Mouse (Mus musculus) retina, postnatal 1 day (tissue): ENCODE data around the gene Sys1.
A peak's percentile ranks its signal among the peaks of the same experiment; 100 is the strongest.

Experiments used
- DNase-seq: peaks from one replicate; pipeline ENCODE4 v3.0.0-alpha.2; 2012

Sys1 gene

DNA sequence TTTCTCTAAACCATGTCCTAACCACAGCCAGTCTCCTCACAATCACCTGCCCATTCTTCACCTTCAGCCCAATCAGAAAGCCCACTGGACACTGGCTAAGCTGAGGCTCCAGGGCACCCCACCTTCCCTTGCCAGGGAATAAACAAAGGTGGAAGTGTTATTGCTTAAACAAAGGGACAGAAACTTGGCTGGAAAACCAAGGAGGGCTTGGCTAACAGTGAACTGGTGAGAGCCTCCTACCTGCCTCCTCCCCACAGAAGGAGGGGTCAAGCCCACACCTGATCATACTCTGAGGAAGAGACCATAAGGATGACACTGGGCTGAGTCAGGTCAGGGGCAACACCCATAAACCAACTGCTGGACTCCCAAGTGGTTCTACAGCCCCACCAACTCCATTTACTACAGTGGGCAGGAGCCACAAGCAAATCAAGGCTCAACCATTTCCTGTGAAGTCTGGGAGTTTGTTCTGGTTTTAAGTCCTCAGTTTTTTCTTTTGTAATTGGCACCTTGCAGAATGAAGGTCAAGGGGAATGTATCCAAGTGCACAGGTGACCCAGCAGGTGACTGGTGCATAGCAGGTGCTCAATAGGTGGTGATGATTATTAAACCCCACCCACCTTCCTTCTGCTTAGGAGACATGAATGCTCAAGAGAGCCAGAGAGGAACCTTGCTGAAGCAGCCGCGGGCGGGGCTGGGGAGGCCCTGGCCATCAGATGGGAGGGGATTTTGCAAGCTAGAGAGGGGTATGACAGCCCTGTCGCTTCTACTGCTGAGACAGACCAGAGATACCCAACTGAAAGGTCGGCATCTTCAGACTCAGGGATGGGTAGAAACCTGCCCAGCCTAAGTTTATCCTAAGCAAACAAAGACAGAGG lies 21.3 kb upstream of the Sys1 start:
- DNase-seq, result no peak

GRCm38 (mm10) chr2:164436215-164436913 lies 20.4 kb upstream of the Sys1 start:
- peak; percentile 30 for DNase-seq

DNA sequence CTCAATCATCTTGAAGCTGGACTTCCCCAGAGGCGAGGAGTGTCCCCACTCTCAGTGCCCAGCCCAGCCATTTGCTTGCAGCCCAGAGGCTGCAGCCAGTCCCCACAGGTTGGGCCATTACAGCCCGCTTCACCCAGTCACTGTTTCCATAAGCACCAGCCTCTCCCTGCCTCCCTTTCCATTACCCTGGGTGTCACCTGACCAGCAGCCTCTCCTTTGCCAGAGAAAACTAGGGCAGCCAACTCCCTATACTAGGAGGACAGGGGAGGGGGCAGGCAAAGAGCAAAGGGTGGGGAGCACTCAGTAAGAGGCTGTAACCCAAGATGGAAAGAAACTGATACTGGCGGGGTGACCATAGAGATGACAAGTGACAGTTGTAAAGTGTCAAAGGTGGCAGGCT lies 19.8 kb upstream of the Sys1 start:
- DNase-seq, result peak; percentile 62

GRCm38 (mm10) chr2:164437710-164438109 lies 19.1 kb upstream of the Sys1 start:
- DNase-seq, result no peak

GRCm38 (mm10) chr2:164438257-164438656 lies 18.5 kb upstream of the Sys1 start:
- no peak for DNase-seq

DNA sequence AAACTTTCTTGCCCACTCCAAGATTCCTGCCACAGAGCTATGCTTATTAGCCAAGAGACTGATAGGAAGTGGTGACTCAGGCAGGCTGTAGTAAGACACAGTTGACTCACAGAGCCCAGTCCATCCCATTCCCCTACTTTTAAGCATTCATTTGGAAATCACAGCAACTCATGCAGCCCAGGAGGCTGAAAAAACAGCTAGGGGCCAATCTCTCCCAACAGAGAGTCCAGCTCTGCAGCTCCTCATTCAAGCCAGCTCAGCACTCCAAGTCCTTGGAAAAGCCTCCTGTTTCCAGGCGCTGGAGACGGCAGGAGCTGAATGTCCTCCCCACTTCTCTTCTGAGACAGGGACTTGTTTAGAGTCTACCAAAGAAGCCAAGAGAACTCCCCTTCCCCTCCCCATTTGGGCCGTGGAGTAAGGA lies 17.8 kb upstream of the Sys1 start:
- no peak for DNase-seq

- no peak for DNase-seq
These were observed 16.4 kb upstream of the Sys1 start for GRCm38 (mm10) chr2:164440314-164440713.

DNA sequence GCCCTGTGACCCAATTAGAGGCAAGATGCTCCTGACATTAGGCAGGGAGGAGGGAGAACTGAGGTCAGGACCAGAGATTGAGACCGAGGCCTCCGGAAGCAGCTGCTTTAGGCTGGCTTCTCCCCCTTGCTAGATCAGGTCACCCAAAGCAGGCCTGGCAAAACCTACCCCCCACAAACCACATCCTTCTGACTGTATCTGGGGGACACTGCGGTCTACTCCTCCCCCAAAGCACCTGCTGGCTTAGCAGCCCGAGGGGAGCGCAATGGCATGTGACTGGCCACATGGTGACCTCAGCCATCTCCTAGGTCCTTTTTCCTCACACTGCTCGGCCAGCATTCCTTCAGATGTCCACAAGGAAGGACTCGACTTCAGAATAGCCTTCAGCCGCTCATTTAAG lies 15.6 kb upstream of the Sys1 start:
- no peak for DNase-seq

DNA sequence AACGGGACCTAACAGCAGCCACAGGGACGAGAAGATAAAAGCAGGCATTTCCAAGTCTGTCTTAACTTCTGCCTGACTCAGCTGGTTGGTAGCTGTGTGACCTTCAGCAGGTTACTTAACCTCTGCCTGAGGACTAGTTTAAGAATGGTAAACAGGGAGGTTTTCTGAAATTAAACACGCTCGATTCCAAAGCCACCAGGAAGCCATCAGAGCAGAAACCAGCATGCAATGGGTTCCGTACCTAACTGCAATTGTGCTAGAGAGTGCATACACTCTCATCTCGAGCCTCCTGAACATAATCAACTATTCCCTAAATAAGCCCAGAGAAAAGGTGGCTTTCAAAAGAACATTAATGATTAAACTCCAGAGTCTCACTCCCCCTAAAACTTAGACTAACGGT lies 15.0 kb upstream of the Sys1 start:
- no peak for DNase-seq

- no peak for DNase-seq
These were observed 14.3 kb upstream of the Sys1 start for GRCm38 (mm10) chr2:164442315-164443050.

DNA sequence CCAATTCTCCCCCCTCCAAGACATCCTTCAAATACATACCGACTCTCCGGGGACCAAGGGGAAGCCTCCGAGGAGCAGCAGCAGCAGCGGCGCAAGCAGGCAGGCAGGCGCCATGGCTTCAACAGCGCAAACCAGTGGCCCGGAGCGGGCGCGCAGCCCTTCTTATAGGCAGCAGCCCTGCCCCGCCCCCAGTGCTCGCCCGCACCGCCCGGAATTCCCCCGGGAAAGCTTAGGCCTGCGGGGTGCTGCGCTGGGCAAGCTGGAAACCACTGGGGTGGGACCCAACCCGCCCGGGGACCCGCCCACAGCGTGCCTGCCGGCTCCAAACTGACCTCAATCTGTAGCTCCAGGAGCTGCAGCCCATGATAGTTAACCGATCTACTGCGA lies 13.7 kb upstream of the Sys1 start:
- DNase-seq, result peak; percentile 93

DNA sequence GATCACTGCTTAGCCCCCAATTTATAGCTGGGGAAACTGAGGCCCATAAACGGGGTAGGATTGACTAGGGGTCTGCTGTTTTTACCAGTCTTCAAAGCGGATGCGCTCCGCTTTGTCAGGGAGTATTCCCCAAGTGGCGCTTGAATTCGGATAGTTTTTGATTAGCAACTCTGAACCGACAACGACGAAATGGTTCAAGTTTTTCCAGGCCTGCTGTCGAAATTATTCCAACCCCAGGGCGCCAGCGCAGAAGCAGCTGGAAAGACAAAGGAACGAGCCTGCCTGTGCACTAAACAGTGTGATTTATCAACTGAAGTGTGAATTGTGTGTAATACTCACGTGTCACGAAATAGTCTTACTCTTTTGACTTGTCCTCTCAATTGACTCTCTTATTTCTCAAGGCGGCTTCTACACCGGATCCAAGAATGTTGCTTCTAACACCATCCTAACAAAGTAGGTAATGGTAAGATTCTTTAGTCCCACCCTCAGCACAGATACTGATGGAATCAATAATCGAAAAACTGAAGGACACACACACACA lies 13.2 kb upstream of the Sys1 start, which contains the start of gene Sdc4:
TSS of gene Sdc4 (minus strand) at position 428 of the 541 bp plus-strand sequence.
- DNase-seq, result no peak

GRCm38 (mm10) chr2:164444701-164445100 lies 12.1 kb upstream of the Sys1 start:
- DNase-seq, result no peak

DNA sequence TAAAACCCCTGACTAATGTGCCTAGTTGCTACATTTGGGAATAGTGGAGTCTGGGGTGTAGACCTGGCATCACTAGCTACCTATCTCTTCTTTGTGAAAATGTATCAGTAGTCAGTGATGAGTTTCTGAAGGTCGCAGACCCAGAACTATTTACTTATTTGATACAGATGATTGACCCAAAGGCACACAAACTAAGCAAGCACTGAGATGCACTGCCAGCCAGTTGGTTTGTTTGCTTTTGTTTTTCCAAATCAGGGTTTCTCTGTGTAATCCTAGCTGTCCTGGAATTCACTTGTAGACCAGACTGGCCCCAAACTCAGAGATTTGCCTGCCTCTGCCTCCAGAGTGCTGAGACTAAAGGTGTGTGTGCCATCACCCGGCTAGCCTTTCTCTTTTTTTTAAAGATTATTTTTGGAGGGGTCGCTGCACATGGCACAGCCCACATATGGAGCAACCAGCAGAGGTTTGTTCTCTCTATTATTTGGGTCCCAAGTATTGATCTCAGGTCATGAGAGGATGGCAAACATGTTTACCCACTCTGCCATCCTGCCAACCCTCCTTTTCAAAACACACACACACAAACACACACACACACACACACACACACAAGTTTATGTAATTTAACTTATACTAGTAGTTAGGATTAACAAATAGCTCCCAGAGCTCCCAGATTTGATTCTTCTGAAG lies 11.2 kb upstream of the Sys1 start:
- no peak for DNase-seq

GRCm38 (mm10) chr2:164446086-164446469 lies 10.7 kb upstream of the Sys1 start:
- no peak for DNase-seq

DNA sequence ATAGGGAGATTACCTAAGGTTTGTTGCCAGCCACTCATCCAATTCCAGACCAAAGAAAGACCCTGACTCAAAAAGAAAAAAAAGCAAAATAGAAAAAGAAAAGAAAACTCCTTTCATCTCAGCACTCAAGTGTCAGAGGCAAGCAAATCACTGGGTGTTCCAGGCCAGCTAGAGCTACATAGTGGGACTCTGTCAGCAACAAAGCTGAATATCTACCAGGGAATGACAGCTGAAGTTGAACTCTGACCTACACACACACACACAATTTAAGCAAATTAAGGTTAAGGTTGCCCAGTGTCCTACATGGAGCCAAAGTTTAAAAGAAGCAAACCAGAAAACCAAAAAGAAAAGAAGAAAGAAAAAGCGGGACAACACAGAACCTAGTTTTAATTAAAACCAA lies 8.6 kb upstream of the Sys1 start:
- no peak for DNase-seq

- DNase-seq, result no peak
These were observed 7.8 kb upstream of the Sys1 start for GRCm38 (mm10) chr2:164448921-164449320.

- DNase-seq, result no peak
These were observed 7.3 kb upstream of the Sys1 start for GRCm38 (mm10) chr2:164449341-164450042.

DNA sequence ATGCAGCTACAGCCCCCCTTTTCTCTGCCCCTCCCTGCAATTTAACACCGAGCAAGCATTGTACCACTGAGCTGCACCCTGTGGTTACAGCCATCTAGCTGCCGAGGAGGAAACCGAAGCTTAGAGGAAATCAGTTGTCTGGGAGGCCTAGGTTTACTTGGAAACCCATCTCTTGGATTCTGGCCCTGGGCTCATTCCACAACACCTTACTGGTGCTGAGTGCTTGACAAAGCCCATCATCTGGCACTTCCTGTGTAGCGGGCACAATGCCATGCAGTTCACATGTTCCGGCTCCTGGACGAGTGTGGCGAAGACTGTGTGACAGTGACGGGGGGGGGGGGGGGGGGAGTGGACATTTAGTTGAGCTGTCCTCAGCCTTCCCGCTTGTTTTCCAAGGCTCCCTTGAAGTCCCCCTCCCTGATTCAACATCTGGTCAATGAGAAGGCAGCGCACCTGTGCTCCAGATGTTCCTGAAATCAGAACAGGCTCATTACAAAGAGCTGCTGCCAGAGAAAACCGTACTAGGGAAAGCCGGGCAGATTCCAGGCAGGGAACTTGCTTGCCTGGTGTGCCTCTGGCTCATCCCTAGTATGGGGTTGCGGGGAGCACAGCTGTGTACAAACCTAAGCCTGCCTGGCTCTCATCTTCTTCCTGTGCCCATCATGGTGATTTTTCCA lies 4.6 kb upstream of the Sys1 start:
- DNase-seq, result no peak

GRCm38 (mm10) chr2:164453047-164453757 lies 3.6 kb upstream of the Sys1 start:
- DNase-seq, result no peak
